Mouse (Mus musculus) heart, adult 18-20 months (tissue): ENCODE measurements around the gene Zan. TPM values are rescaled to one million over a fixed set of nuclear protein-coding genes. Genes with fewer than 3 reads are reported as not detected.
A peak's percentile ranks its signal among the peaks of the same experiment; 100 is the strongest.

Source experiments
- DNase-seq, 2 experiments: peaks; one replicate each; pipeline ENCODE4 v3.0.0; 2021 to 2022; ENCODE audit warnings: mixed read lengths in 1 of 2
- total RNA-seq, 2 experiments: library from RNA; stranded (reverse); gene quantifications; 2 replicates each; pipeline ENCODE4 v1.2.3; 2021

Gene Zan
- total RNA-seq, 2 experiments from 2014 or later, result not detected

GRCm38 (mm10) chr5:137414253-137414652 lies 62.6 kb downstream of the Zan start:
- no peak for DNase-seq

- DNase-seq, result no peak
These were observed 65.6 kb downstream of the Zan start for GRCm38 (mm10) chr5:137411235-137411634.

- no peak for DNase-seq
These were observed 66.3 kb downstream of the Zan start for GRCm38 (mm10) chr5:137410549-137410948.

- no peak for DNase-seq
These were observed 66.8 kb downstream of the Zan start for GRCm38 (mm10) chr5:137410066-137410465.

GRCm38 (mm10) chr5:137409451-137409850 lies 67.4 kb downstream of the Zan start:
- no peak for DNase-seq

DNA sequence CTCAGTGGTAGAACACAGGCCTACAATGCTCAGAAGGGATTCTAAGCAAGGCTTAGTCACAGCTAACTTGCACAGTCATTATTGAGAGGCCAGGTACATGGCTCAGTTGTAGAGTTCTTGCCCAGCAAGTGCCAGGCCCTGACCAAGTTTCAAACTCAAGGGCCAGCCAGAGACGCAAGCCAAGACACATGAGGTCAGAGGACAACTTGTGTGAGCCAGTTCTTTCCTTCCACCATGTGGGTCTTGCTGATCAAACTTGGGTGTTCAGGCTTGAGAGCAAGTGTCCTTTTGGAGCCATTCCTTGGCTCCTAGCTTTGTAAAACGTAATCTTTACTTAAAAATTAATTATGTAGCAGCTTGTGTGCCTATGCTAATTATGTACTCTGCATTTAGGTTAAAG lies 72.8 kb downstream of the Zan start:
- DNase-seq, result no peak

DNA sequence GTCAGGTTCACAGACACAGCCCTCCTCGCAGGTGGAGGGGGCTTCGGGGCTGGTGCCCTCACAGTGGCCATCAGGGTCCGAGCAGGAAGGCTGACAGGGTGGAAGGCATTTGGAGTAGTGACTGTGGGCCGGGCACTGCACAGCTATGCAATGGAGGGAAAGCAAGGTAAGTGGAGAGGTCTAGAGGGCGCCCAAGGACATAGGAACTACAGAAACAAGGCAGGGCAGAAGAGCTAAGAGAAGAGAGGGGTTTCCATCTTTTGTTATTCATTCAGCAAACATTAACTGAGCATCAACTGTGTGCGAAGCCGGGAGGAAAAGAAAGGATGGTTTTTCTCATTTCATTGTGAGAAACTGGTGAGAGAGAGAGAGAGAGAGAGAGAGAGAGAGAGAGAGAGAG lies 82.4 kb downstream of the Zan start:
- no peak for DNase-seq

DNA sequence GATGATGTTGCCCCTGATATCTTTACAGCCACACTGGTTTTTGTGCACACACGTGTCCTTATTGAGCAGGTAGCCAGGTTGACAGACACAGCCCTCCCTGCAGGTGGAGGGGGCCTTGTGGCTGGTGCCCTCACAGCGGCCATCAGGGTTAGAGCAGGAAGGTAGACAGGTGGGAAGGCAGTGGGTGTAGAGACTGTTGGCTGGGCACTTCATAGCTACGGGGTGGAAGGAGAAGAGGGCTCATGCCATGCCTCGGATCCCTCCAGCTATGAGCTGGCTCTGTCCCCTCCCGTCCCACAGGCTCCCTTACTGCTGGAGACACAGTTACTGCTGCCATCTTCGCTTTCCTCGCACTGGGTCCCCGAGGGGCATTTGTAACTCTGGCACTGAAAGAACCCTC lies 85.2 kb downstream of the Zan start:
- DNase-seq, result no peak

DNA sequence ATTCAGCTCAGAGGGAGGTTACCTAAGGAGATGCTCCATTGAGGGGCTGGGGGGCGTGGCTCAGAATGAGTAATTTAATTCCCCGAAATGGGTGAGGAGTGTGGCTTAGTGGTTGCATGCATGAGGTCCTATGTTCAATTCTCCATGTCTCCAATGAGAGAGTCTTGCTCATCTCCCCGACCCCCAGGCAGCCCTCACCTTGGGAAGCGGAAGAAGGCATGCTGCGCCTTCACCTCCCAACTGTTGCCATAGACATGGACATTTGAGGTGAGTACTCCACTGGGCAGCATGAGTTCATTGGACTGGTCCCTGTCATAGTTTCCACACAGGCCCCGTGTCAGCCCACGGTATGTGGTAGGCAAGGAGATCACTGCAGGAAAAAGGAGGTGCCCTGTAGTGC lies 90.2 kb downstream of the Zan start:
- DNase-seq, result no peak

DNA sequence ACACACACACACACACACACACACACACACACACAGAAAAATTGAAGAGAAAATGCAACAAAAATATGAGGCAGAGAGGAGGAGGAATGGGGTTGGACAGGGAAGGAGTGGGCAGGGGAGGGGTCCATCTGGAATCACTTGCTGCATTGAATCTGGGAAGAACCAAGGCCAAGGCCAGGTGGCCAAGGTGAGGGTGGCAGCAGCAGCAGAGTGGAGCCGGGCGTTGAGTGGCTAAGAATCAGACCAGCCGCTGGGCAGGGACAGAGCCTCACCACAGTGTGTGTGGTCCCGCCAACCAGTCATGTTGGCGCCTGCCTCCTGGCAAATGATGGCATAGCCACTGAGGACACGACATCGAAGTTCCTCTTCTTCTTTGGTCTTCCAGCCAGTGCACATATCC lies 93.4 kb downstream of the Zan start:
- DNase-seq, result no peak

- peak; percentile 65 to 84 for DNase-seq
These were observed 95.7 kb downstream of the Zan start for GRCm38 (mm10) chr5:137381152-137381551.

DNA sequence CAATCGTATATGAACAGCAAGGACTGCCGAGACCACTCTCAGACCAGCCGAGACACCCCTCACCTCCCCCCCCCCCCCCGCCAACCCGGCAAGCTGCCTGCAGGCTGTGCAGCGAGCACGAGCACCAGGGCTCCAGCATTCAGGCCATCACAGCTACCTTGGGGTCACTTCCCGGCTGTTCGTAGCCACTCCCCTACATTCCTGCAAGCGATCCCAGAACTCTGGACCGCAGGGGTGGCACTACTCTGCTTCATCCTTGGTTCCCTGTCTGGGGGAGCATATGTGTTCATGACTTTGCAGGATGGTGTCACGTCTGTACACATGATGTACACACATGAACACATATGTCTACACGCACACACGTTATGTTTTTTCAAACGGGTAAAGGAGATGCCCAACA lies 99.3 kb downstream of the Zan start:
- DNase-seq, result no peak

- peak; percentile 43 to 44 for DNase-seq
These were observed 99.7 kb downstream of the Zan start for GRCm38 (mm10) chr5:137377176-137377575.

- DNase-seq, result no peak
These were observed 100.1 kb downstream of the Zan start for GRCm38 (mm10) chr5:137376722-137377121.

GRCm38 (mm10) chr5:137376198-137376597 lies 100.7 kb downstream of the Zan start:
- no peak for DNase-seq

DNA sequence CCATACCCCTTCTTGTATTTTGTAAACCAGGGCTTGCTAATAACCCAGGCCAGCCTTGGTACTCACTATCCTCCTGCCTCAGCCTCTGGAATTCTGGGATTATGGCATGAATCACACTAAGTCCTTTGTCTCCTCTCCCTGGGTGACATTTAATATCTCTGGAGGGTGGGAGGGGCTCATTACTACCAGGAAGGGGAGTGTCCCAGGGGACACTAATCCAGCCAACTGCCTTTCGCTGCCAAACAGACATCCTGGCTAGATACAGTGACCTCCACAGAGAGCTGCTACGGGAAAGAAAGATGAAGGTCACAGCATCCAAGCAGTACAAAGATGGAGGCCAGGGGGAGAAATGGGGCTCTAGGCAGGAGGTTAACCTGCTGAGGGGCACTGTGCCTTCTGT lies 101.2 kb downstream of the Zan start:
- peak; percentile 78 to 86 for DNase-seq

DNA sequence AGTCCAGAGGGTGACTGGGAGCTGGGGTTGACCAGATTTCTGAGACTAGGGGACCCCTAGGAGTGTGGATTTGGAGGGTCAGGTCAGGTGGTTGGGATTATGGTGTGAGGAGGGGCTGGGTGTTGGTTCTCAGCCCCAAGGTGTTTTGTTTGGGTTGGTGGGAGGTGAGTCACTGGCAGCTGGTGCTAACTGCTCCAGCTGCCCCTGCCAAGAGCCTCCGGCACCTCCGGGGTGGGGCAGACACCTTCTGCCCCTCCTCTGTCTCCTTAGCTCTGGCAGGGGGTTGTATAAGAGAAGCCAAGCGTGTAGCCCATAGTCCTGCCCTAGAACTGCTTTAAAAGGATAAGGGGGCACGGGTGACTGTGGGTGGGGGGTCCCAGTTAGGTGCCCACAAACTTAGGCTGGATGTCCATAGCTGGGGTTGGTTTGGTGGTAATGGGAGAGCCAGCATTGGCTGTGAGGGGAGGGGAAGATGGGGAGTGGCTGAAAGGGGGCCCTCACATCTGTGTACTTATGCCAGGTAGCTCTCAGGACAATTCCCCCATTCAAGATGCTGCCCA lies 102.3 kb downstream of the Zan start:
- DNase-seq, result no peak

DNA sequence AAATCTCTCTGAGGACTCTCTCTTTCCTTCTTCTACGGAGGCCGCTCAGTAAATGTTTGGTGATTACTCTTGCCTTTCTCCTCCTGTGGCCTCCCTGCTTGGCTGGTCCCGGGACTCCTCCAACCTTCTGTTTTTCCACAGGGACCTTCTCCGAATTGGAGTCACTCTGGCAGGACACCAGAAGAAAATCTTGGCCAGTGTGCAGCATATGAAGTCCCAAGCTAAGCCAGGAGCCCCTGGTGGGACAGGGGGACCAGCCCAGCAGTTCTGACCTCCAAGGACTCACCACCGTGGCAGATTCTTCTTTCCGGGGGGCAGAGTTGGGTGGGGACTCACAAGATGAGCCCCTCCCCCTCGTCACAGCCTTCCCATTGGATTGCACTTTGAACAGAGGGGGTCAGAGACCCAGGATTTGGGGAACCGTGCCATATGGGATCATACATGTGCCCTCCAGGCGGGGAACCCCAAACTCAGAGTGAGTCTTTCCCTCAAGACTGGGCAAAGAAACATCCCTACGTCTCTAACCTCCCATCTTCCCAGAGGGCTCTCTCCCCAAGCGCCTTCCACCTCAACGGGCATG lies 103.4 kb downstream of the Zan start:
- peak in 1 of 2 experiments; percentile 38 for DNase-seq

GRCm38 (mm10) chr5:137369665-137370064 lies 107.2 kb downstream of the Zan start:
- no peak for DNase-seq

DNA sequence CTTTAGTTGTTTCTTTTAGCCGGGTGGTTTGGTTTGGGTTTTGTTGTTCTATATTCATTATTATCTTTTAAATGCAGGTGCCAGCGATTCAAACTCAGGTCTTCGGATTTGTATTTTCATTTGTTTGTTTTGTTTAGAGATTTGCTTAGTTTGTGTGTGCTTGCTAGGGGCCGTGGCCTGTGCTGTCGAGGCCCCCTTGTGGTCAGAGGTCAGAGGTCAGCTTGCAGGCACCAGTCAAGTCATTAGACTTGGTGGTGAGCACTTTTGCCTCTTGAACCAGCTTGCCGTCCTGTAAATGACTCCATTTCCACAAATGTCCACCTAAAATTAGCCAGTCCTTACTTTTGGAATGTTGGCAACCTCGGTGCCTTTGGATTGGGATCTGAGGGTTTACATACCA lies 118.5 kb downstream of the Zan start:
- DNase-seq, result no peak

DNA sequence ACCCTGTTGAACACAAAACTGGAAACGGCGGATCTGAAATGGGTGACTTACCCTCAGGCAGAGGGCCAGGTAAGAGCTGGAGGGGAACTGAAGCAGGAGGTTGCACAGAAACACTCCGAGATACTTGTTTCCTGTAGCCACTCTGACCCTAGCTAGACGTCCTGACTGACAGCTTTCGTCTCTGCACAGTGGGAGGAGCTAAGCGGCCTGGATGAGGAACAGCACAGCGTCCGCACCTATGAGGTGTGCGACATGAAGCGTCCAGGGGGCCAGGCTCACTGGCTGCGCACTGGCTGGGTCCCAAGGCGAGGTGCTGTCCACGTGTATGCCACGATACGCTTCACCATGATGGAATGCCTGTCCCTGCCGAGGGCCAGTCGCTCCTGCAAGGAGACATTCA lies 122.8 kb downstream of the Zan start:
- no peak for DNase-seq

DNA sequence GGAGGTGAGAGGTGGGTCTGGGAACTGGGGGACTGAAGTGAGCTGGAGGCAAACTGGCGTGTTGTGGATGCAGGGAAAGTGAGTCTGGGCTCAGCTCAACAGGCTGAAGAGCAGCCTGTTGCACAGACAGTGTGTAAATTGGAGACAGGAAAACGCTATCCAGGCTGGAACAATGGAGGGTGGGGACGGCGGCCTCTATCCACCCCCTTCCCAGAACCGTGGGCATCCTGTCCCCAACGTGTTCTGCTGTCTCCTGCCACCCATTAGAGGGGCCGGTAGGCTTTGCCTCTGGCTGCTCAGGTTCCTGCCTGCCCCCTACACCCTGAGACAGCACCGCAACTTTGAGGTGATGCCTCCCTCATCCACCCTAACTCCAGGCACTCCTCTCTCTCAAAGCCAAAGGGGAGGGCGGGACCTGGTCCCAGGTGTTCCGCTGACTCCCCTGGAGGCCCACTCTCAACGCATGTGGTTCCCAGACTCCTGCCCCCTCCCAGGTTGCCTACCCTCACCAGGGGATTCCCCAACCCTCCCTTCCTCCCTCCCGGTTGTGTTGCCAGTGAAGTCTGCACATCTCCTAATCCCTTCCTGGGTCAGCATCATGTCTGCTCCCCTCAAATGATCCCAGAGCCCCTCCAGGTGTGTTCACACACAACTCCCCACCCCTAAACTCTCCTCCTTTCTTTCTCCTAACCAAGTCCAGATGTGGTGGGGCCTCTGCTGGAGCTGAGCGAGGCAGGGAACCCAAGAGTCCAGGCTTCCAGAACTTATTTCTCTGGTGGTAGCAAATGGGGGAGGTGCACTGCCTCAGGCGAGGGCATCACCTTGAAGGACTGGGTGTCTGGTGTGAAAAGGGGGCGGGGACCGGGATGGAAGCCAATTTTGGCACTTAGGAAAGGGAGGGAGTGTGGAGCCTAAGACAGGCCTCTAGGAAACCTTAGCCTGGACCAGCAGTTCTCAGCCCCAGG lies 124.6 kb downstream of the Zan start:
- peak; percentile 68 to 81 for DNase-seq

DNA sequence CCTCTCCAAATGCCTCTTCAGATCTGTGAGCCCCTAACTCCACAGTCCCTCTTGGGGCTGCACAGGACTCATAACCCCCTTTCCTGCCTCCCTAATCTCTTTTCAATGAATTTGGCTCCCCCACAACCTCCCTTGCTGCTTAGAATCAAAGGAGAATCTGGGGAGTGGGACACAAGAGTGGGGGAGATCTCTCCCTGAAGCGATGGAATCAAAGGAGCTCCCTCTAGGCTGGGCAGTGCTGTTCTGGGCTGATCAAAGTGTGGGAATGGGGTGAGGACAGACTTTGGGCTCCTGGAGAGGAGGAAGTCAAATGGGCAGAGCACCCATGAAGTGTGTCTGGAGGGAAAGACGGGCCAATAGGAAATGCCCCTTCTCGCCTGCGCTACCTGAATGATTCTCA lies 125.5 kb downstream of the Zan start:
- DNase-seq, result no peak

DNA sequence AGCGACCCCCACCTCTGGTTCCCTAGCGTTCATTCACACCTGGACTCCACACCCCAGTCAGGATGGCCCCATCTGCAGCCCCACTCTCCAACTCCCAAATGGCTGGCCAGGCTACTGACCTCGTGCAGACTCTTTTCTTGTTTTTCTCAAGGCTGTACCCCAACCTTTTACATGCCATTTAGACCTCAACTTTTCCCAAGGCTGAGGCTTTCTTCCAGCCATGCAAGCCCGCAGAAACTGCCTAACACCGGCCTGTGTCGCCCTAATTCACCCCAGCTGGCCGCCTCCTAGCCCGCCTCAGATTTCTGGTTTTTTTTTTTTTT lies 125.8 kb downstream of the Zan start:
- no peak for DNase-seq
